Mouse (Mus musculus) liver, embryonic 14.5 days (tissue): ENCODE measurements around the gene Uggt2. TPM values are rescaled to one million over a fixed set of nuclear protein-coding genes. Genes with fewer than 3 reads are reported as not detected.

Source experiments
- ATAC-seq: fragments of 200-750 bp; cut with Nextera tagmentation; 2 replicates; pipeline ENCODE4 v1.8.0; 2017; ENCODE audit warnings: moderate number of reproducible peaks, mild to moderate bottlenecking, moderate library complexity; ENCODE audit not compliant: insufficient read depth
- DNase-seq, 3 experiments: peaks; one replicate each; pipeline ENCODE4 v3.0.0-alpha.2; 2012 to 2013; ENCODE audit warnings: low read depth in 3 of 3, low spot score in 3 of 3
- H3K27ac ChIP-seq: fragments of 300-500 bp; sonication (generic); 2 replicates; pipeline ENCODE4 v1.5.1; 2014; ENCODE audit warnings: moderate library complexity, mild to moderate bottlenecking, control low read depth, inconsistent platforms
- H3K27me3 ChIP-seq: fragments of 300-500 bp; sonication (generic); 2 replicates; pipeline ENCODE4 v1.6.1; 2014; ENCODE audit warnings: mild to moderate bottlenecking, low read length, moderate library complexity; ENCODE audit not compliant: control insufficient read depth, insufficient read depth
- H3K36me3 ChIP-seq: fragments of 300-500 bp; sonication (generic); replicated peaks from 2 replicates; pipeline ENCODE4 v1.6.1; 2014; ENCODE audit warnings: low read depth; ENCODE audit not compliant: control insufficient read depth, insufficient read depth
- H3K4me1 ChIP-seq, 2 experiments: fragments of 200-500 bp in 1 of 2; fragments of 300-500 bp in 1 of 2; sonication (generic) in 1 of 2; replicated peaks; 2 replicates each; pipeline ENCODE4 v1.6.1; 2012 to 2014; ENCODE audit warnings: antibody characterized with exemption in 1 of 2, inconsistent platforms in 1 of 2, low read length in 1 of 2; ENCODE audit not compliant: control insufficient read depth in 2 of 2, insufficient read depth in 2 of 2
- H3K4me2 ChIP-seq: fragments of 300-500 bp; sonication (generic); 2 replicates; pipeline ENCODE4 v1.6.1; 2014; ENCODE audit warnings: low read depth, mild to moderate bottlenecking, control low read depth, moderate library complexity
- H3K4me3 ChIP-seq, 2 experiments: fragments of 200-500 bp in 1 of 2; fragments of 300-500 bp in 1 of 2; sonication (generic) in 1 of 2; 2 replicates each; pipeline ENCODE4 v1.5.1; 2012 to 2014; ENCODE audit warnings: low read depth in 2 of 2, low read length in 2 of 2, mild to moderate bottlenecking in 2 of 2, control low read depth in 1 of 2, inconsistent platforms in 1 of 2, moderate library complexity in 1 of 2; ENCODE audit not compliant: insufficient read depth in 1 of 2
- H3K9ac ChIP-seq: fragments of 300-500 bp; sonication (generic); replicated peaks from 2 replicates; pipeline ENCODE4 v1.6.1; 2014; ENCODE audit warnings: mild to moderate bottlenecking, control low read depth, moderate library complexity
- H3K9me3 ChIP-seq: fragments of 300-500 bp; sonication (generic); 2 replicates; pipeline ENCODE4 v1.6.1; 2016; ENCODE audit warnings: low read length, mixed read lengths; ENCODE audit not compliant: control insufficient read depth
- CTCF ChIP-seq: IDR thresholded peaks from 2 replicates; pipeline ENCODE4 v1.5.1; 2016; ENCODE audit warnings: antibody characterized with exemption, low read depth, control low read depth
- EP300 ChIP-seq: IDR thresholded peaks from 2 replicates; pipeline ENCODE4 v1.6.1; 2016; ENCODE audit warnings: antibody characterized with exemption, low read depth
- WGBS: fragments of 180-500 bp; shearing (Covaris S2); extraction: QIAGEN DNeasy Blood & Tissue Kit; methylation state at CpG from one replicate; pipeline ENCODE4 v1.1.7; 2014; ENCODE audit not compliant: insufficient replicate concordance; 5-methylcytosine and 5-hydroxymethylcytosine counted together
- polyA plus RNA-seq, 2 experiments: library from polyadenylated mRNA; depleted of rRNA in 1 of 2; stranded (reverse) in 1 of 2; unstranded in 1 of 2; fragments of >200 nt; fragmentation: Nextera tagmentation in 1 of 2; extraction: Ambion mirVana in 1 of 2; gene quantifications; 2 replicates each; pipeline versions ENCODE4 v1.2.1 to v1.2.3; 2012 to 2014

Gene Uggt2
- polyA plus RNA-seq, 2 experiments, result 1.3 to 1.6 TPM

DNA sequence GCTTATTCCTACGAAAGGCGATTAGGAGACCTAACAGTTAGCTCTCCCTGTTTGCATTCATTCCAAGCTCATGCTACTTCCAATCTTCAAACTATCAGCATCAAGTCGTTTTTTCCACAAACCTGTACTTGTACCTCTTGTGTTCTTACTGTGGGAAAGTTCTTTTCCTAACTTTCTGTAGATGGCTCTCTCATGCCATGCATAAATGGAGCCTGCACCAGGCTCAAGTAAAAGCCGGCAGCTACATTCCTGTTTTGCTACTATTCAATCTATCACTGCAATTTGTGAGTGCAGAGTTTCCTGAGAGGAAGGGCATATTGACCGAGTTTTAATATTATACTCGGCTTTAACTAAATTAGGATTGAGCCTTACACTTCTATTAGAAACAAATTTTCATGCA is 13.3 kb upstream of the Uggt2 start:
- H3K9me3 ChIP-seq, result no peaks in the 10 kb centered on the region
- TF ChIP-seq CTCF (no peak), EP300 (no peak)
- no peaks in the 10 kb centered on the region for H3K4me1 ChIP-seq
- no peak overlapping the region for H3K4me3 ChIP-seq
- H3K27ac ChIP-seq, result no peak overlapping the region
- DNase-seq (no peak), ATAC-seq (no peak)
- H3K9ac ChIP-seq, result no peak overlapping the region
- WGBS, result 58% methylated on average over 6 of the region's 6 CpGs
- no peak overlapping the region for H3K4me2 ChIP-seq
- no peaks in the 10 kb centered on the region for H3K36me3 ChIP-seq
- no peaks in the 10 kb centered on the region for H3K27me3 ChIP-seq

DNA sequence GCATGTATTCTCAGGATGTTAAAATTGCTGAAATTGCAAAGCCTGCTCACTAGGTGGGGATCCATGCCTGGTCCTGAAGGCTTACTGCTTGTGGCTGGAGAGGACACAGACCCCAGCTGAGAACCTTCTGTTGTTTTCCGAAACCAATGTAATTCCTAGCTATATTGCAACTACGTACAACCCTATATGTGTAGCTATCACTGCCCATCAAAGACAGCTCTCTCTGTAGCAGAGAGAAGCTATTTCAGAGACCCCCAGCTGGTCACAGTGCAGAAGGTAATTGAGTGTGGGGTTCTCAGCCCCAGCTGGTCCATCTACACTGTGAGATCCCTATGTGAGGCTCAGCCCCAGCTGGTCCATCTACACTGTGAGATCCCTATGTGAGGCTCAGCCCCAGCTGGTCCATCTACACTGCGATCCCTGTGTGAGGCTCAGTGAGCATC is 10.6 kb upstream of the Uggt2 start:
- no peaks in the 10 kb centered on the region for H3K9me3 ChIP-seq
- no peak for TF ChIP-seq CTCF
- no peak overlapping the region for H3K27ac ChIP-seq
- H3K4me3 ChIP-seq, result no peak overlapping the region
- H3K9ac ChIP-seq, result no peak overlapping the region
- no peak overlapping the region for H3K4me2 ChIP-seq
- H3K36me3 ChIP-seq, result no peaks in the 10 kb centered on the region
- H3K4me1 ChIP-seq, result no peaks in the 10 kb centered on the region
- H3K27me3 ChIP-seq, result no peaks in the 10 kb centered on the region
- ATAC-seq (no peak), DNase-seq (no peak)
- WGBS, result 65% methylated on average over 3 of the region's 3 CpGs

- TF ChIP-seq CTCF (no peak), EP300 (no peak)
- no peaks in the 10 kb centered on the region for H3K36me3 ChIP-seq
- no peaks in the 10 kb centered on the region for H3K9me3 ChIP-seq
- H3K27ac ChIP-seq, result no peak overlapping the region
- no peak overlapping the region for H3K9ac ChIP-seq
- H3K4me3 ChIP-seq, result no peak overlapping the region
- H3K4me2 ChIP-seq, result no peak overlapping the region
- DNase-seq (no peak), ATAC-seq (no peak)
- no peaks in the 10 kb centered on the region for H3K27me3 ChIP-seq
- no peaks in the 10 kb centered on the region for H3K4me1 ChIP-seq
- 53% methylated on average over 7 of the region's 7 CpGs for WGBS
Observed at GRCm38 (mm10) chr14:119108776-119109301, 9.6 kb upstream of the Uggt2 start.

- 75% methylated on average over 8 of the region's 8 CpGs for WGBS
- H3K9ac ChIP-seq, result no peak overlapping the region
- no peak for ATAC-seq
- DNase-seq, result no peak
- no peak overlapping the region for H3K4me2 ChIP-seq
- no peak overlapping the region for H3K4me3 ChIP-seq
- no peaks in the 10 kb centered on the region for H3K36me3 ChIP-seq
- no peaks in the 10 kb centered on the region for H3K9me3 ChIP-seq
- H3K27me3 ChIP-seq, result no peaks in the 10 kb centered on the region
- H3K27ac ChIP-seq, result no peak overlapping the region
- H3K4me1 ChIP-seq, result no peaks in the 10 kb centered on the region
- TF ChIP-seq EP300 (no peak), CTCF (no peak)
Observed at GRCm38 (mm10) chr14:119107591-119107990, 8.4 kb upstream of the Uggt2 start.

GRCm38 (mm10) chr14:119099570-119099891 is 301 bp upstream of the Uggt2 start:
- no peaks in the 10 kb centered on the region for H3K9me3 ChIP-seq
- no peaks in the 10 kb centered on the region for H3K4me1 ChIP-seq
- no peaks in the 10 kb centered on the region for H3K36me3 ChIP-seq
- H3K27ac ChIP-seq, result no peak overlapping the region
- peaks cover 20% of the 10 kb centered on the region for H3K27me3 ChIP-seq
- TF ChIP-seq CTCF (no peak), EP300 (no peak)
- H3K4me2 ChIP-seq, result peak overlapping the region; percentile 42
- 7% methylated on average over 12 of the region's 13 CpGs for WGBS
- DNase-seq, result no peak
- peak overlapping the region; percentile 55 to 56 for H3K4me3 ChIP-seq
- no peak overlapping the region for H3K9ac ChIP-seq
- ATAC-seq, result peak; percentile 31; the same call in 1 of the 2 replicates

- H3K4me1 ChIP-seq, result no peaks in the 10 kb centered on the region
- 82% methylated on average over 1 of the region's 1 CpGs for WGBS
- H3K4me2 ChIP-seq, result no peak overlapping the region
- H3K36me3 ChIP-seq, result no peaks in the 10 kb centered on the region
- H3K27me3 ChIP-seq, result no peaks in the 10 kb centered on the region
- ATAC-seq (no peak), DNase-seq (no peak)
- H3K9ac ChIP-seq, result no peak overlapping the region
- H3K27ac ChIP-seq, result no peak overlapping the region
- no peaks in the 10 kb centered on the region for H3K9me3 ChIP-seq
- no peak for TF ChIP-seq CTCF
- no peak for TF ChIP-seq EP300
- no peak overlapping the region for H3K4me3 ChIP-seq
Observed at GRCm38 (mm10) chr14:119061811-119062210, 37.4 kb downstream of the Uggt2 start.
